Mouse (Mus musculus) left cerebral cortex, adult 2 months (tissue): Measurements from ENCODE around the gene Gm8271. TPM values are rescaled to one million over a fixed set of nuclear protein-coding genes. Genes with fewer than 3 reads are reported as not detected.
"Not testable (repeated sequence)": the region's sequence is repeated elsewhere in the genome, so short reads cannot be mapped to it uniquely, and the experiment has no call there.

Experiments
- DNase-seq, 2 experiments: peaks; one replicate each; pipeline ENCODE4 v3.0.0; 2021 to 2022; ENCODE audit warnings: low spot score in 2 of 2, mixed read lengths in 1 of 2; ENCODE audit errors: extremely low spot score in 1 of 2
- H3K27ac ChIP-seq: fragments of 200-600 bp; 2 replicates; pipeline ENCODE4 v1.8.1; 2022
- H3K4me3 ChIP-seq: fragments of 200-600 bp; 2 replicates; pipeline ENCODE4 v1.8.1; 2022
- intact Hi-C: fragments of 180-260 bp; cut with DNase I; formaldehyde crosslinking; loops from one replicate; pipeline ENCODE4 v1.15.1; 2025
- long read RNA-seq, 2 experiments: library from polyadenylated mRNA; stranded (forward); transcript quantifications; one replicate each; pipeline ENCODE4 v2.0.0; 2021; ENCODE audit warnings: borderline mapping rate in 2 of 2
- total RNA-seq, 2 experiments: library from RNA; stranded (reverse); gene quantifications; 2 replicates each; pipeline ENCODE4 v1.2.3; 2021

The Gm8271 gene
- not detected for total RNA-seq
- long read RNA-seq, experiment 1 = 0 reads
- long read RNA-seq, experiment 2 = 0 reads

DNA sequence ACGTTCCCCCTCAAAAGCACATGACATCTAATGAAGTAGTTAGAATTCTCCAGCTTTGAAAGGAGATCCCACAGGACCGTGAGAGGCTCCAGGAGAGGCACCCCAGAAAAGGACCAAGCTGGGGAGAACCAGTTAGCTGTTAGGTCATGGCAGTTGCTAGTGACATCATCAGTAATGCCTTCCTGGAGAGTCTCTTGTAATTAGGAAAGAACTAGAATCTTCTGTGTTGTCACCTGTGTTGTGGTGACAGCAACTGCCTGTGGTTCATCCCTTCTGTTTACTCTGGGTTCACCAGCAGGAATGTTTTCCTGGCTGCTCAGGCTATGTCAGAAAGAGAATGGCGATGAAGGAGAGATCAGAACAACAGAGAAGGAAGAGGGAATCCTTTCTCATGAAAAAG lies at the start of gene Gm8271:
Gene Gm8271, plus strand, starts transcription at position 301 of the 400 bp plus-strand sequence.
- H3K4me3 ChIP-seq, DNase-seq, intact Hi-C loops, H3K27ac ChIP-seq: not testable (repeated sequence)

DNA sequence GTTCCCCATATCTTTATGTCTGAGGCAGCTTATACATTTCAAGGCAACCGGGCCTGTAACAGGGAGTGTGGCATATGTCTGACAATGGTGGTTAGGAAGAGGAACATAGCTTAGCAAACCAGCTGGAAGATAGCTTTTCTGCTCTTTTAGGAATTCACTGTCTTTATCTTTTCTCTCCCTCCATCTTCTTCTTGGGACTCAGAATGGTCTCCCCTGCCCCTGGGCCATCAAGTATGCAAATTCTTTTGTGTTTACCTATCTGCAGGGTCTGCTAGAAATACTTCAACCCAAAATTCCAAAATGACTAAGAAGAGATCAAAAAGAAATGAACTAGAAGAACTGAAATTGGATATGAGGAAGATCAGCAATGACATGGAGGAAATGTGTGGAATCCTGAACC lies 21.4 kb upstream of the Gm8271 start, which contains the start of gene Gm3317:
Gene Gm3317, plus strand, starts transcription at position 301 of the 400 bp plus-strand sequence.
- H3K27ac ChIP-seq, H3K4me3 ChIP-seq, intact Hi-C loops, DNase-seq: not testable (repeated sequence)

Other genes with a start within 250 kb of the Gm8271 start
- gene Gm8297, start 201.9 kb upstream of the Gm8271 start, total RNA-seq = not detected
- not detected for gene Gm3298, start 169.9 kb upstream of the Gm8271 start, total RNA-seq
- not detected for gene 4930555G01Rik, start 135.2 kb upstream of the Gm8271 start, total RNA-seq
- 1 to 10 TPM in 1 of 2 experiments, under 1 TPM in 1; 0.93 to 1.1 TPM for gene Gm8281, start 114.8 kb upstream of the Gm8271 start, total RNA-seq
- gene Gm8279, start 54.3 kb upstream of the Gm8271 start, total RNA-seq = not detected
- gene Gm3317, start 21.3 kb upstream of the Gm8271 start, total RNA-seq = not detected
- not detected for gene Gm3526, start 74.8 kb downstream of the Gm8271 start, total RNA-seq
- gene Gm3542, start 149.1 kb downstream of the Gm8271 start, total RNA-seq = not detected
- under 1 TPM in 1 of 2 experiments, not detected in 1; 0.33 TPM for gene Gm3500, start 203.3 kb downstream of the Gm8271 start, total RNA-seq